18 mouse cellular contexts compared by ENCODE assay signal in the genomic region with DNA sequence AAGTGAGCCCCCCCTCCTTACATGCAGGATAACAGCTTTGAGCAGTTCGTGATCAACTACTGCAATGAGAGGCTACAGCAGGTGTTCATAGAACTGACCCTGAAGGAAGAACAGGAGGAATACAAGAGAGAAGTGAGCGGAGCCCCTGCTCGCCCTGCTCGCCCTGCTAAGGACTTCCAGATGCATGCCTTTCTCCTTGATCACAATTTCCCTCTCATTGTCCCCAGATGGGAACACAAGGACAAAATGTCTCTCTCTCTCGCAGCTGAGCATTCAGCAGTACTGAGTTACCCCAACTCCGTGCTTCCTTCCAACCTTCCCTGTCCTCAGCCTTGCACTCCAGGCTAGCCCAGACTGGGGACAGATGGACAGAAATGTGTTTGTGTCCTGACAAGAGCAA. TPM values are rescaled to one million over a fixed set of nuclear protein-coding genes. Genes with fewer than 3 reads are reported as not detected.
"Had no signal": no experiment of that assay in that cellular context is flagged by ENCODE, and none has a peak within 500 bp of the region (broad histone marks: within the 10 kb centered on the region; RNA-seq: fewer than 3 reads in every experiment).

No protein-coding gene starts in this region.

- H3K36me3 ChIP-seq: kidney, embryonic 15.5 days; limb, embryonic 13.5 days; liver, embryonic 15.5 days; midbrain, embryonic 10.5 days; midbrain, embryonic 15.5 days; stomach, embryonic 15.5 days had no signal

- H3K4me2 ChIP-seq: kidney, embryonic 15.5 days; limb, embryonic 13.5 days; liver, embryonic 11.5 days; liver, embryonic 15.5 days; midbrain, embryonic 15.5 days; stomach, embryonic 15.5 days had no signal

- H3K9me3 ChIP-seq: kidney, embryonic 15.5 days; limb, embryonic 13.5 days; liver, embryonic 15.5 days; midbrain, embryonic 10.5 days; midbrain, embryonic 15.5 days; stomach, embryonic 15.5 days had no signal

- ATAC-seq: midbrain, embryonic 15.5 days had no signal

- DNase-seq: kidney, adult 2 months; kidney, postnatal 14 days; lung, adult 2 months; lung, postnatal 36 days; right cerebral cortex, postnatal 14 days; thymus, adult 2 months; thymus, postnatal 25 days had no signal

- H3K4me3 ChIP-seq: kidney, embryonic 15.5 days; left cerebral cortex, adult 2 months; limb, embryonic 13.5 days; liver, embryonic 15.5 days; midbrain, embryonic 10.5 days; midbrain, embryonic 15.5 days; stomach, embryonic 15.5 days had no signal

- H3K27ac ChIP-seq: kidney, embryonic 15.5 days; left cerebral cortex, adult 2 months; limb, embryonic 13.5 days; liver, embryonic 15.5 days; midbrain, embryonic 10.5 days; midbrain, embryonic 15.5 days; stomach, embryonic 15.5 days had no signal

- H3K4me1 ChIP-seq: liver, embryonic 15.5 days; midbrain, embryonic 10.5 days; midbrain, embryonic 15.5 days; stomach, embryonic 15.5 days had no signal

- H3K9ac ChIP-seq: kidney, embryonic 15.5 days; limb, embryonic 13.5 days; liver, embryonic 15.5 days; midbrain, embryonic 15.5 days; stomach, embryonic 15.5 days had no signal

- H3K27me3 ChIP-seq: kidney, embryonic 15.5 days; limb, embryonic 13.5 days; midbrain, embryonic 15.5 days; stomach, embryonic 15.5 days had no signal

RNA-seq across cellular contexts. Expression of a gene that starts 7.8 kb away (rescaled TPM):
- polyA plus RNA-seq: liver, embryonic 11.5 days had no signal

RNA-seq across cellular contexts. Expression of a gene that starts 11.5 kb away (rescaled TPM):
- polyA plus RNA-seq: kidney, adult 2 months; lung, adult 2 months; lung, postnatal 0 days; midbrain, embryonic 10.5 days; midbrain, embryonic 15.5 days; testis, adult 2 months; urinary bladder, adult 2 months had no signal
